Mouse (Mus musculus): Measurements from ENCODE around the gene Tescl. TPM values are rescaled to one million over a fixed set of nuclear protein-coding genes. Genes with fewer than 3 reads are reported as not detected.

Tescl gene
- 0.11 and 0.48 TPM in 2 replicates for polyA plus RNA-seq (2012; rRNA removed)

- 37% methylated on average over 49 of the region's 49 CpGs for WGBS
- no peaks in the 10 kb centered on the region for H3K27me3 ChIP-seq (replicated peaks; ENCODE audit: control insufficient read depth, insufficient read depth, low read length)
- DNase-seq = no peak
- H3K4me1 ChIP-seq (ENCODE audit: control insufficient read depth, insufficient read depth, low read length) = no peaks in the 10 kb centered on the region
- H3K36me3 ChIP-seq (ENCODE audit: control insufficient read depth, insufficient read depth, low read length) = no peaks in the 10 kb centered on the region
- H3K27ac ChIP-seq (ENCODE audit: insufficient read depth, low read depth, low read length) = no peak within 1 kb of the TSS
- TF ChIP-seq POLR2A (IDR thresholded peaks at IDR 0.05; ENCODE audit: low read depth, low read length) (no peak), CTCF (conservative IDR thresholded peaks at IDR 0.05; ENCODE audit: insufficient read depth, insufficient read length, low read depth, low read length) (no peak)
- no peak within 1 kb of the TSS for H3K4me3 ChIP-seq (ENCODE audit: insufficient read depth, low read depth, low read length)
Measured at GRCm38 (mm10) chr7:24333304-24333986, at the start of gene Tescl. Tescl (minus strand) TSS chr7:24333936.

GRCm38 (mm10) chr7:24382730-24383372 is 49.1 kb upstream of the Tescl start:
- no peak overlapping the region for H3K27ac ChIP-seq (ENCODE audit: insufficient read depth, low read depth, low read length)
- H3K27me3 ChIP-seq (replicated peaks; ENCODE audit: control insufficient read depth, insufficient read depth, low read length) = no peaks in the 10 kb centered on the region
- H3K36me3 ChIP-seq (ENCODE audit: control insufficient read depth, insufficient read depth, low read length) = no peaks in the 10 kb centered on the region
- TF ChIP-seq CTCF (conservative IDR thresholded peaks at IDR 0.05; ENCODE audit: insufficient read depth, insufficient read length, low read depth, low read length) (no peak), POLR2A (IDR thresholded peaks at IDR 0.05; ENCODE audit: low read depth, low read length) (no peak)
- no peak overlapping the region for H3K4me3 ChIP-seq (ENCODE audit: insufficient read depth, low read depth, low read length)
- no peaks in the 10 kb centered on the region for H3K4me1 ChIP-seq (ENCODE audit: control insufficient read depth, insufficient read depth, low read length)
- WGBS = 76% methylated on average over 16 of the region's 16 CpGs
- no peak for DNase-seq

- Histone ChIP-seq H3K4me1 (ENCODE audit: control insufficient read depth, insufficient read depth, low read length) (no peaks in the 10 kb centered on the region), H3K27ac (ENCODE audit: insufficient read depth, low read depth, low read length) (no peak overlapping the region), H3K27me3 (replicated peaks; ENCODE audit: control insufficient read depth, insufficient read depth, low read length) (no peaks in the 10 kb centered on the region), H3K36me3 (ENCODE audit: control insufficient read depth, insufficient read depth, low read length) (no peaks in the 10 kb centered on the region), H3K4me3 (ENCODE audit: insufficient read depth, low read depth, low read length) (no peak overlapping the region)
- no peak for TF ChIP-seq POLR2A (IDR thresholded peaks at IDR 0.05; ENCODE audit: low read depth, low read length)
- no peak for TF ChIP-seq CTCF (conservative IDR thresholded peaks at IDR 0.05; ENCODE audit: insufficient read depth, insufficient read length, low read depth, low read length)
- 58% methylated on average over 2 of the region's 2 CpGs for WGBS
- no peak for DNase-seq
Measured at GRCm38 (mm10) chr7:24380370-24380769, 46.6 kb upstream of the Tescl start.

GRCm38 (mm10) chr7:24379934-24380333 is 46.2 kb upstream of the Tescl start:
- no peak for TF ChIP-seq POLR2A (IDR thresholded peaks at IDR 0.05; ENCODE audit: low read depth, low read length)
- TF ChIP-seq CTCF (conservative IDR thresholded peaks at IDR 0.05; ENCODE audit: insufficient read depth, insufficient read length, low read depth, low read length) = no peak
- no peak overlapping the region for H3K27ac ChIP-seq (ENCODE audit: insufficient read depth, low read depth, low read length)
- no peaks in the 10 kb centered on the region for H3K36me3 ChIP-seq (ENCODE audit: control insufficient read depth, insufficient read depth, low read length)
- DNase-seq = no peak
- H3K27me3 ChIP-seq (replicated peaks; ENCODE audit: control insufficient read depth, insufficient read depth, low read length) = no peaks in the 10 kb centered on the region
- no peaks in the 10 kb centered on the region for H3K4me1 ChIP-seq (ENCODE audit: control insufficient read depth, insufficient read depth, low read length)
- H3K4me3 ChIP-seq (ENCODE audit: insufficient read depth, low read depth, low read length) = no peak overlapping the region
- WGBS = 34% methylated on average over 7 of the region's 7 CpGs

- TF ChIP-seq CTCF (conservative IDR thresholded peaks at IDR 0.05; ENCODE audit: insufficient read depth, insufficient read length, low read depth, low read length) (no peak), POLR2A (IDR thresholded peaks at IDR 0.05; ENCODE audit: low read depth, low read length) (no peak)
- H3K27me3 ChIP-seq (replicated peaks; ENCODE audit: control insufficient read depth, insufficient read depth, low read length) = no peaks in the 10 kb centered on the region
- H3K4me3 ChIP-seq (ENCODE audit: insufficient read depth, low read depth, low read length) = no peak overlapping the region
- no peaks in the 10 kb centered on the region for H3K4me1 ChIP-seq (ENCODE audit: control insufficient read depth, insufficient read depth, low read length)
- H3K27ac ChIP-seq (ENCODE audit: insufficient read depth, low read depth, low read length) = no peak overlapping the region
- no peaks in the 10 kb centered on the region for H3K36me3 ChIP-seq (ENCODE audit: control insufficient read depth, insufficient read depth, low read length)
- DNase-seq = no peak
- 73% methylated on average over 10 of the region's 10 CpGs for WGBS
Measured at GRCm38 (mm10) chr7:24378049-24378701, 44.4 kb upstream of the Tescl start.

GRCm38 (mm10) chr7:24377091-24377865 is 43.5 kb upstream of the Tescl start:
- WGBS = 14% methylated on average over 49 of the region's 49 CpGs
- Histone ChIP-seq H3K4me3 (ENCODE audit: insufficient read depth, low read depth, low read length) (no peak overlapping the region), H3K27ac (ENCODE audit: insufficient read depth, low read depth, low read length) (no peak overlapping the region), H3K27me3 (replicated peaks; ENCODE audit: control insufficient read depth, insufficient read depth, low read length) (no peaks in the 10 kb centered on the region), H3K4me1 (ENCODE audit: control insufficient read depth, insufficient read depth, low read length) (no peaks in the 10 kb centered on the region), H3K36me3 (ENCODE audit: control insufficient read depth, insufficient read depth, low read length) (no peaks in the 10 kb centered on the region)
- no peak for TF ChIP-seq POLR2A (IDR thresholded peaks at IDR 0.05; ENCODE audit: low read depth, low read length)
- no peak for TF ChIP-seq CTCF (conservative IDR thresholded peaks at IDR 0.05; ENCODE audit: insufficient read depth, insufficient read length, low read depth, low read length)
- DNase-seq = peak; percentile 26
